Mouse (Mus musculus): ENCODE results near the gene Aff1. TPM values are rescaled to one million over a fixed set of nuclear protein-coding genes. Genes with fewer than 3 reads are reported as not detected.
A peak's percentile ranks its signal among the peaks of the same experiment; 100 is the strongest.

Gene Aff1
- polyA plus RNA-seq (2014; fragmentation: Nextera tagmentation; extraction: Ambion mirVana), result 9.9 and 10.6 TPM in 2 replicates

GRCm38 (mm10) chr5:103691624-103692530, at the start of gene Aff1:
Gene Aff1 (plus strand): TSS chr5:103692374.
- Histone ChIP-seq H3K4me2 (ENCODE audit: low read length) (peak within 1 kb of the TSS; percentile 95), H3K36me3 (ENCODE audit: control insufficient read depth, insufficient read depth, low read length) (no peaks in the 10 kb centered on the region), H3K9ac (ENCODE audit: low read length) (peak within 1 kb of the TSS; percentile 63), H3K27me3 (ENCODE audit: control insufficient read depth, insufficient read depth, low read length) (peaks cover 17% of the 10 kb centered on the region), H3K4me3 (ENCODE audit: control insufficient read depth in 1 of 2, insufficient read depth in 1 of 2, low read depth in 1 of 2, low read length in 2 of 2) (peak within 1 kb of the TSS; percentile 63 to 66), H3K4me1 (ENCODE audit: control insufficient read depth in 2 of 2, insufficient read depth in 2 of 2, low read length in 2 of 2) (peaks cover 0 to 6% of the 10 kb centered on the region in 2 experiments; a peak in 2 of 4 replicates), H3K9me3 (ENCODE audit: control insufficient read depth, low read length) (no peaks in the 10 kb centered on the region), H3K27ac (replicated peaks in 1 of 2; ENCODE audit: control insufficient read depth in 1 of 2, insufficient read depth in 1 of 2, low read depth in 2 of 2, low read length in 2 of 2) (no peak within 1 kb of the TSS)
- 3% methylated on average over 50 of the region's 50 CpGs for WGBS
- peak; percentile 91 for ATAC-seq (ENCODE audit: insufficient number of reproducible peaks, insufficient read depth, low FRiP score, low read depth)

DNA sequence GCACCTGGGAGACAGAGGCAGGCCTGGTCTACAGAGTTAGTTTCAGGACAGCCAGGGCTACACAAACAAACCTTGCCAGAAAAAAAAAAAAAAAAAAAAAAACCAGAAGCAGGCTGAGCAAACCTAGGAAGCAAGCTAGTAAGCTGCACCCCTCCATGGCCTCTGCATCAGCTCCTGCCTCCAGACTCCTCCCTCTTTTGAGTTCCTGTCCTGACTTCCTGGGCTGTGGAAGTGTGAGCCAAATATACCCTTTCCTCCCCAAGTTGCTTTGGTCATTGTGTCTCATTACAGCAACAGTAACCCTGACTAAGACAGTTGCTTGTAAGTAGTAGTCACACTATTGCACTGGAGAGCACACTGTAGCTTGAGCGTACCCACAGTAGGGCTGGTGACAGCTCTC, 48.0 kb upstream of the Aff1 start:
- no peaks in the 10 kb centered on the region for H3K9me3 ChIP-seq (ENCODE audit: control insufficient read depth, low read length)
- ATAC-seq (ENCODE audit: insufficient number of reproducible peaks, insufficient read depth, low FRiP score, low read depth), result no peak
- no peak overlapping the region for H3K9ac ChIP-seq (ENCODE audit: low read length)
- no peaks in the 10 kb centered on the region for H3K27me3 ChIP-seq (ENCODE audit: control insufficient read depth, insufficient read depth, low read length)
- H3K27ac ChIP-seq (replicated peaks in 1 of 2; ENCODE audit: control insufficient read depth in 1 of 2, insufficient read depth in 1 of 2, low read depth in 2 of 2, low read length in 2 of 2), result no peak overlapping the region
- whole genome bisulfite sequencing, result 80% methylated on average over 1 of the region's 1 CpGs
- H3K36me3 ChIP-seq (ENCODE audit: control insufficient read depth, insufficient read depth, low read length), result no peaks in the 10 kb centered on the region
- no peak overlapping the region for H3K4me2 ChIP-seq (ENCODE audit: low read length)
- no peak overlapping the region for H3K4me3 ChIP-seq (ENCODE audit: control insufficient read depth in 1 of 2, insufficient read depth in 1 of 2, low read depth in 1 of 2, low read length in 2 of 2)
- H3K4me1 ChIP-seq (ENCODE audit: control insufficient read depth in 2 of 2, insufficient read depth in 2 of 2, low read length in 2 of 2), result no peaks in the 10 kb centered on the region

GRCm38 (mm10) chr5:103647320-103647719, 44.9 kb upstream of the Aff1 start:
- Histone ChIP-seq H3K9ac (ENCODE audit: low read length) (no peak overlapping the region), H3K4me3 (ENCODE audit: control insufficient read depth in 1 of 2, insufficient read depth in 1 of 2, low read depth in 1 of 2, low read length in 2 of 2) (no peak overlapping the region), H3K27ac (replicated peaks in 1 of 2; ENCODE audit: control insufficient read depth in 1 of 2, insufficient read depth in 1 of 2, low read depth in 2 of 2, low read length in 2 of 2) (no peak overlapping the region), H3K4me2 (ENCODE audit: low read length) (no peak overlapping the region), H3K4me1 (ENCODE audit: control insufficient read depth in 2 of 2, insufficient read depth in 2 of 2, low read length in 2 of 2) (no peaks in the 10 kb centered on the region), H3K27me3 (ENCODE audit: control insufficient read depth, insufficient read depth, low read length) (no peaks in the 10 kb centered on the region), H3K9me3 (ENCODE audit: control insufficient read depth, low read length) (no peaks in the 10 kb centered on the region), H3K36me3 (ENCODE audit: control insufficient read depth, insufficient read depth, low read length) (no peaks in the 10 kb centered on the region)
- ATAC-seq (ENCODE audit: insufficient number of reproducible peaks, insufficient read depth, low FRiP score, low read depth), result no peak
- WGBS, result 83% methylated on average over 3 of the region's 3 CpGs

DNA sequence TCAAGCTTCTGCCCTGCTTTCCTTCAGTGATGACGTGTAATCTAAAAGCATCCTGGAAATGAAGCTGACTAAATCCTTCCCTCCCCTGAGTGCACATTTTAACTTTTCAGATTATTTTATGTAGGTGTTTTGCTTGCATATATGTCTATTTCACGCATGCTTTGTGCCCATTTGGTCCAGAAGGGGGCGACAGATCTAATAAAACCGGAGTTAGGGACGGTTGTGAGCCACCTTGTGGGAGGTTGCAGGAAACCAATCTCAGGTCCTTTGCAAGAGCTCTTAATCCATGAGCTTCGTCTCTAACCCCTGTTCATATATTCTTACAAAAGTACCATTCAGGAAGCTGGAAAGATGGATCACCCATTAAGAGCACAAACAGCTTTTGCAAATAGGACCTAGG, 37.9 kb upstream of the Aff1 start:
- peaks cover 2 to 4% of the 10 kb centered on the region in 2 experiments; a peak in 1 of 4 replicates for H3K4me1 ChIP-seq (ENCODE audit: control insufficient read depth in 2 of 2, insufficient read depth in 2 of 2, low read length in 2 of 2)
- H3K4me2 ChIP-seq (ENCODE audit: low read length), result no peak overlapping the region
- no peak overlapping the region for H3K9ac ChIP-seq (ENCODE audit: low read length)
- 32% methylated on average over 6 of the region's 6 CpGs for WGBS
- H3K27me3 ChIP-seq (ENCODE audit: control insufficient read depth, insufficient read depth, low read length), result no peaks in the 10 kb centered on the region; the same call in 1 of the 2 replicates
- no peaks in the 10 kb centered on the region for H3K36me3 ChIP-seq (ENCODE audit: control insufficient read depth, insufficient read depth, low read length)
- no peak overlapping the region for H3K27ac ChIP-seq (replicated peaks in 1 of 2; ENCODE audit: control insufficient read depth in 1 of 2, insufficient read depth in 1 of 2, low read depth in 2 of 2, low read length in 2 of 2)
- no peak for ATAC-seq (ENCODE audit: insufficient number of reproducible peaks, insufficient read depth, low FRiP score, low read depth)
- H3K4me3 ChIP-seq (ENCODE audit: control insufficient read depth in 1 of 2, insufficient read depth in 1 of 2, low read depth in 1 of 2, low read length in 2 of 2), result no peak overlapping the region
- no peaks in the 10 kb centered on the region for H3K9me3 ChIP-seq (ENCODE audit: control insufficient read depth, low read length)

GRCm38 (mm10) chr5:103654780-103655179, 37.4 kb upstream of the Aff1 start:
- Histone ChIP-seq H3K9me3 (ENCODE audit: control insufficient read depth, low read length) (no peaks in the 10 kb centered on the region), H3K9ac (ENCODE audit: low read length) (no peak overlapping the region), H3K27me3 (ENCODE audit: control insufficient read depth, insufficient read depth, low read length) (no peaks in the 10 kb centered on the region; the same call in 1 of the 2 replicates), H3K4me3 (ENCODE audit: control insufficient read depth in 1 of 2, insufficient read depth in 1 of 2, low read depth in 1 of 2, low read length in 2 of 2) (peak overlapping the region in 1 of 2 experiments; percentile 65; a peak in 1 of 4 replicates), H3K4me2 (ENCODE audit: low read length) (peak overlapping the region; percentile 98), H3K4me1 (ENCODE audit: control insufficient read depth in 2 of 2, insufficient read depth in 2 of 2, low read length in 2 of 2) (peaks cover 2 to 4% of the 10 kb centered on the region in 2 experiments; a peak in 1 of 4 replicates), H3K27ac (replicated peaks in 1 of 2; ENCODE audit: control insufficient read depth in 1 of 2, insufficient read depth in 1 of 2, low read depth in 2 of 2, low read length in 2 of 2) (no peak overlapping the region), H3K36me3 (ENCODE audit: control insufficient read depth, insufficient read depth, low read length) (no peaks in the 10 kb centered on the region)
- 76% methylated on average over 4 of the region's 4 CpGs for WGBS
- no peak for ATAC-seq (ENCODE audit: insufficient number of reproducible peaks, insufficient read depth, low FRiP score, low read depth)

- Histone ChIP-seq H3K4me3 (ENCODE audit: control insufficient read depth in 1 of 2, insufficient read depth in 1 of 2, low read depth in 1 of 2, low read length in 2 of 2) (peak within 1 kb of the TSS; percentile 65), H3K9me3 (ENCODE audit: control insufficient read depth, low read length) (no peaks in the 10 kb centered on the region), H3K36me3 (ENCODE audit: control insufficient read depth, insufficient read depth, low read length) (no peaks in the 10 kb centered on the region), H3K9ac (ENCODE audit: low read length) (peak within 1 kb of the TSS; percentile 78), H3K27me3 (ENCODE audit: control insufficient read depth, insufficient read depth, low read length) (no peaks in the 10 kb centered on the region; the same call in 1 of the 2 replicates), H3K27ac (replicated peaks in 1 of 2; ENCODE audit: control insufficient read depth in 1 of 2, insufficient read depth in 1 of 2, low read depth in 2 of 2, low read length in 2 of 2) (no peak within 1 kb of the TSS), H3K4me1 (ENCODE audit: control insufficient read depth in 2 of 2, insufficient read depth in 2 of 2, low read length in 2 of 2) (peaks cover 2 to 4% of the 10 kb centered on the region in 2 experiments; a peak in 1 of 4 replicates), H3K4me2 (ENCODE audit: low read length) (peak within 1 kb of the TSS; percentile 98)
- under 1% methylated on average over 51 of the region's 56 CpGs for WGBS
- peak; percentile 54; the same call in 1 of the 2 replicates for ATAC-seq (ENCODE audit: insufficient number of reproducible peaks, insufficient read depth, low FRiP score, low read depth)
These were observed 36.6 kb upstream of the Aff1 start, which contains the start of gene 1700016H13Rik for GRCm38 (mm10) chr5:103655346-103656118. Gene 1700016H13Rik (minus strand): TSS chr5:103656010.

DNA sequence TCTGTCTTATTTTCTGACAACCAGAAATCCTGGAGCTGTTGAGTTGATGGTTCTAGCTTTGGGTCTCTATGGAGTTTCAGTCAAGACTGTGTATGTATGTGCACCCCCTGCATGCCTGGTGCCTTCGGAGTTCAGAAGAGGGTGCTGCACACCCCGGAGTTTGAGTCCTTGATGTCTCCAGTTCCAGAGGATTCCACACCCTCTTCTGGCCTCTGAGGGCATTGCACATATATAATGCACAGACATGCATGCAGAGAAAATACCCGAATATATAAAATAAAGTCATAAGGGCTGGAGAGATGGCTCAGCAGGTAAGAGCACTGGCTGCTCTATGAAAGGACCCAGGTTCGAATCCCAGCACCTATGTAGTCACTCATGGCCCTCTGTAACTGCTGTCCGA, 33.3 kb upstream of the Aff1 start:
- H3K4me3 ChIP-seq (ENCODE audit: control insufficient read depth in 1 of 2, insufficient read depth in 1 of 2, low read depth in 1 of 2, low read length in 2 of 2), result no peak overlapping the region
- H3K27ac ChIP-seq (replicated peaks in 1 of 2; ENCODE audit: control insufficient read depth in 1 of 2, insufficient read depth in 1 of 2, low read depth in 2 of 2, low read length in 2 of 2), result no peak overlapping the region
- WGBS, result 62% methylated on average over 5 of the region's 5 CpGs
- H3K27me3 ChIP-seq (ENCODE audit: control insufficient read depth, insufficient read depth, low read length), result no peaks in the 10 kb centered on the region; the same call in 1 of the 2 replicates
- H3K36me3 ChIP-seq (ENCODE audit: control insufficient read depth, insufficient read depth, low read length), result no peaks in the 10 kb centered on the region
- no peak overlapping the region for H3K4me2 ChIP-seq (ENCODE audit: low read length)
- no peak overlapping the region for H3K9ac ChIP-seq (ENCODE audit: low read length)
- ATAC-seq (ENCODE audit: insufficient number of reproducible peaks, insufficient read depth, low FRiP score, low read depth), result no peak
- peaks cover 2 to 4% of the 10 kb centered on the region in 2 experiments; a peak in 1 of 4 replicates for H3K4me1 ChIP-seq (ENCODE audit: control insufficient read depth in 2 of 2, insufficient read depth in 2 of 2, low read length in 2 of 2)
- H3K9me3 ChIP-seq (ENCODE audit: control insufficient read depth, low read length), result no peaks in the 10 kb centered on the region

Measured in heart, embryonic 14.5 days (tissue).